Mouse (Mus musculus) adrenal gland, adult (tissue): ENCODE data around the gene Tenm3.

Experiments
- DNase-seq, 2 experiments: peaks; one replicate each; pipeline ENCODE4 v3.0.0; 2022 to 2023; ENCODE audit warnings: low spot score in 1 of 2; ENCODE audit not compliant: inconsistent age in 2 of 2

Gene Tenm3

GRCm38 (mm10) chr8:48671318-48671717 lies 172.4 kb downstream of the Tenm3 start:
- no peak for DNase-seq

- no peak for DNase-seq
These were observed 172.9 kb downstream of the Tenm3 start for GRCm38 (mm10) chr8:48670895-48671294.

GRCm38 (mm10) chr8:48670387-48670786 lies 173.4 kb downstream of the Tenm3 start:
- DNase-seq: no peak

GRCm38 (mm10) chr8:48665193-48665592 lies 178.6 kb downstream of the Tenm3 start:
- no peak for DNase-seq

GRCm38 (mm10) chr8:48659226-48659625 lies 184.5 kb downstream of the Tenm3 start:
- no peak for DNase-seq

GRCm38 (mm10) chr8:48655381-48656043 lies 188.2 kb downstream of the Tenm3 start:
- DNase-seq: no peak

- DNase-seq: no peak
These were observed 193.9 kb downstream of the Tenm3 start for GRCm38 (mm10) chr8:48649845-48650244.

GRCm38 (mm10) chr8:48649415-48649814 lies 194.3 kb downstream of the Tenm3 start:
- DNase-seq: no peak

- no peak for DNase-seq
These were observed 197.6 kb downstream of the Tenm3 start for GRCm38 (mm10) chr8:48646110-48646509.

GRCm38 (mm10) chr8:48638129-48638528 lies 205.6 kb downstream of the Tenm3 start:
- DNase-seq: no peak

GRCm38 (mm10) chr8:48636979-48637378 lies 206.8 kb downstream of the Tenm3 start:
- no peak for DNase-seq

- DNase-seq: no peak
These were observed 207.9 kb downstream of the Tenm3 start for GRCm38 (mm10) chr8:48635815-48636214.

- no peak for DNase-seq
These were observed 210.3 kb downstream of the Tenm3 start for GRCm38 (mm10) chr8:48633426-48633825.

- DNase-seq: no peak
These were observed 221.1 kb downstream of the Tenm3 start for GRCm38 (mm10) chr8:48622517-48623153.

GRCm38 (mm10) chr8:48615088-48615487 lies 228.7 kb downstream of the Tenm3 start:
- DNase-seq: no peak

GRCm38 (mm10) chr8:48611934-48612512 lies 231.7 kb downstream of the Tenm3 start:
- DNase-seq: no peak

- DNase-seq: no peak
These were observed 232.6 kb downstream of the Tenm3 start for GRCm38 (mm10) chr8:48611126-48611525.

- no peak for DNase-seq
These were observed 233.4 kb downstream of the Tenm3 start for GRCm38 (mm10) chr8:48610316-48610715.

GRCm38 (mm10) chr8:48609684-48610083 lies 234.1 kb downstream of the Tenm3 start:
- peak; percentile 41 to 76 for DNase-seq

- no peak for DNase-seq
These were observed 239.4 kb downstream of the Tenm3 start for GRCm38 (mm10) chr8:48604190-48604897.

- no peak for DNase-seq
These were observed 240.4 kb downstream of the Tenm3 start for GRCm38 (mm10) chr8:48603165-48603840.
